ENCODE assay signal across 10 mouse cellular contexts in genomic region chr2:93142616-93143015, GRCm38 (mm10). TPM values are rescaled to one million over a fixed set of nuclear protein-coding genes. Genes with fewer than 3 reads are reported as not detected.
DNase-seq lines count a peak whose midpoint lies in the region; ATAC-seq and TF ChIP-seq lines count a peak whose summit lies in the region.
"Had no signal": no experiment of that assay in that cellular context is flagged by ENCODE, and none has a peak within 500 bp of the region (broad histone marks: within the 10 kb centered on the region; RNA-seq: fewer than 3 reads in every experiment).

No protein-coding gene starts in this region.

- no peak for DNase-seq in intestine, embryonic 14.5 days (ENCODE audit: low spot score)
- peak; percentile 62 for DNase-seq in heart, postnatal 0 days (ENCODE audit: low spot score)
- no peak for DNase-seq in left cerebral cortex, postnatal 4 days
- DNase-seq in thymus, adult 18-20 months, result no peak
- DNase-seq: thymus, postnatal 14 days had no signal

- peak; percentile 52; the same call in 1 of the 2 replicates for TF ChIP-seq EP300 in heart, postnatal 0 days (IDR thresholded peaks at IDR 0.05; ENCODE audit: low read depth)

- no peak for ATAC-seq in intestine, embryonic 14.5 days (replicated peaks; ENCODE audit: low FRiP score, low TSS enrichment, low read depth)
- no peak for ATAC-seq in intestine, postnatal 0 days
- ATAC-seq in heart, postnatal 0 days (ENCODE audit: insufficient read depth, low read depth), result peak; percentile 77
- 0 out of 2 replicates have a peak, but pooled peaks have one; percentile 65 for ATAC-seq in lung, embryonic 15.5 days (ENCODE audit: borderline replicate concordance, extremely low read depth, low FRiP score, low TSS enrichment)
- no peak for ATAC-seq in inflammation-experienced regulatory T-cells, adult 6 months

- peak overlapping the region; percentile 43; the same call in 1 of the 2 replicates for H3K27ac ChIP-seq in intestine, embryonic 14.5 days (ENCODE audit: low read depth)
- H3K27ac ChIP-seq in intestine, postnatal 0 days (ENCODE audit: low read depth, low read length), result no peak overlapping the region; the same call in 1 of the 2 replicates
- peak overlapping the region; percentile 79 for H3K27ac ChIP-seq in brown adipose tissue, adult 24 weeks (replicated peaks; ENCODE audit: low read depth, low read length)
- H3K27ac ChIP-seq in heart, postnatal 0 days (ENCODE audit: low read depth), result peak overlapping the region; percentile 74
- H3K27ac ChIP-seq in lung, embryonic 15.5 days, result peak overlapping the region; percentile 64

- no peak for TF ChIP-seq CTCF in intestine, postnatal 0 days (IDR thresholded peaks at IDR 0.05; ENCODE audit: low read depth)
- TF ChIP-seq CTCF in heart, postnatal 0 days (IDR thresholded peaks at IDR 0.05; ENCODE audit: low read depth), result no peak

- no peak overlapping the region for H3K4me3 ChIP-seq in intestine, embryonic 14.5 days (ENCODE audit: low read depth, low read length)
- no peak overlapping the region for H3K4me3 ChIP-seq in intestine, postnatal 0 days (ENCODE audit: low read depth, low read length)
- no peak overlapping the region for H3K4me3 ChIP-seq in brown adipose tissue, adult 24 weeks (ENCODE audit: insufficient read depth, low read depth, low read length)
- H3K4me3 ChIP-seq in heart, postnatal 0 days (ENCODE audit: low read depth, low read length), result no peak overlapping the region
- no peak overlapping the region for H3K4me3 ChIP-seq in lung, embryonic 15.5 days

- no peaks in the 10 kb centered on the region for H3K27me3 ChIP-seq in intestine, embryonic 14.5 days (replicated peaks; ENCODE audit: control insufficient read depth, insufficient read depth, low read length)
- H3K27me3 ChIP-seq in intestine, postnatal 0 days (replicated peaks; ENCODE audit: control insufficient read depth, insufficient read depth, low read length), result no peaks in the 10 kb centered on the region
- no peaks in the 10 kb centered on the region for H3K27me3 ChIP-seq in heart, postnatal 0 days (ENCODE audit: control insufficient read depth, insufficient read depth, low read length)
- no peaks in the 10 kb centered on the region for H3K27me3 ChIP-seq in lung, embryonic 15.5 days

- no peaks in the 10 kb centered on the region for H3K36me3 ChIP-seq in intestine, embryonic 14.5 days (ENCODE audit: control insufficient read depth, insufficient read depth, low read length)
- H3K36me3 ChIP-seq in intestine, postnatal 0 days (ENCODE audit: control insufficient read depth, insufficient read depth), result no peaks in the 10 kb centered on the region
- H3K36me3 ChIP-seq in heart, postnatal 0 days (replicated peaks; ENCODE audit: control insufficient read depth, insufficient read depth, low read length), result no peaks in the 10 kb centered on the region
- H3K36me3 ChIP-seq in lung, embryonic 15.5 days, result no peaks in the 10 kb centered on the region
- H3K36me3 ChIP-seq: G1E had no signal

- 66% methylated on average over 7 of the region's 7 CpGs for WGBS in intestine, embryonic 14.5 days
- WGBS in intestine, postnatal 0 days, result 59% methylated on average over 7 of the region's 7 CpGs
- 29% methylated on average over 7 of the region's 7 CpGs for WGBS in heart, postnatal 0 days
- 47% methylated on average over 7 of the region's 7 CpGs for WGBS in lung, embryonic 15.5 days

- no peak overlapping the region for H3K9ac ChIP-seq in intestine, embryonic 14.5 days (ENCODE audit: low read length)
- no peak overlapping the region for H3K9ac ChIP-seq in intestine, postnatal 0 days (ENCODE audit: low read depth, low read length)
- H3K9ac ChIP-seq in heart, postnatal 0 days (replicated peaks; ENCODE audit: low read depth, low read length), result no peak overlapping the region
- H3K9ac ChIP-seq in lung, embryonic 15.5 days, result no peak overlapping the region

- intact Hi-C loops in left cerebral cortex, postnatal 4 days (cut with DNase I), result no loop called here

- H3K4me1 ChIP-seq in intestine, embryonic 14.5 days (replicated peaks; ENCODE audit: control insufficient read depth, insufficient read depth, low read length), result no peaks in the 10 kb centered on the region
- H3K4me1 ChIP-seq in intestine, postnatal 0 days (replicated peaks; ENCODE audit: control insufficient read depth, insufficient read depth, low read length), result peaks cover 11% of the 10 kb centered on the region
- peaks cover 32% of the 10 kb centered on the region for H3K4me1 ChIP-seq in brown adipose tissue, adult 24 weeks (ENCODE audit: control insufficient read depth, insufficient read depth, insufficient read length, low read length)
- H3K4me1 ChIP-seq in heart, postnatal 0 days (ENCODE audit: control insufficient read depth, insufficient read depth), result no peaks in the 10 kb centered on the region
- H3K4me1 ChIP-seq in lung, embryonic 15.5 days, result no peaks in the 10 kb centered on the region

- H3K4me2 ChIP-seq in intestine, embryonic 14.5 days (ENCODE audit: low read length), result no peak overlapping the region
- H3K4me2 ChIP-seq in intestine, postnatal 0 days (replicated peaks; ENCODE audit: low read depth), result no peak overlapping the region
- no peak overlapping the region for H3K4me2 ChIP-seq in heart, postnatal 0 days (ENCODE audit: low read depth, low read length)
- H3K4me2 ChIP-seq in lung, embryonic 15.5 days, result no peak overlapping the region

- no peaks in the 10 kb centered on the region for H3K9me3 ChIP-seq in intestine, embryonic 14.5 days (ENCODE audit: control insufficient read depth, low read length)
- no peaks in the 10 kb centered on the region for H3K9me3 ChIP-seq in intestine, postnatal 0 days (ENCODE audit: control insufficient read depth)
- H3K9me3 ChIP-seq in heart, postnatal 0 days (replicated peaks; ENCODE audit: control insufficient read depth, low read length), result no peaks in the 10 kb centered on the region
- H3K9me3 ChIP-seq in lung, embryonic 15.5 days, result no peaks in the 10 kb centered on the region
- H3K9me3 ChIP-seq: G1E had no signal

RNA-seq across cellular contexts. Expression of gene Trp53i11, which starts 44.7 kb away (rescaled TPM):
- 53.7 and 58.9 TPM in 2 replicates for polyA plus RNA-seq in intestine, embryonic 14.5 days (2014; fragmentation: Nextera tagmentation; extraction: Ambion mirVana)
- 16.4 and 21.8 TPM in 2 replicates for polyA plus RNA-seq in intestine, postnatal 0 days (2015; fragmentation: Nextera tagmentation; extraction: Ambion mirVana)
- 7.6 and 14.4 TPM in 2 replicates for polyA plus RNA-seq in brown adipose tissue, adult 24 weeks (2012; ENCODE audit: insufficient read depth, insufficient read length, missing spikeins)
- 74.3 and 77.2 TPM in 2 replicates for total RNA-seq in heart, postnatal 0 days (2014; rRNA removed; ENCODE audit: low replicate concordance)
- polyA plus RNA-seq in heart, postnatal 0 days (2015; fragmentation: Nextera tagmentation; extraction: Ambion mirVana), result 15.1 and 17.4 TPM in 2 replicates
- 24.9 and 29.7 TPM in 2 replicates for polyA plus RNA-seq in lung, embryonic 15.5 days (2015; fragmentation: Nextera tagmentation; extraction: Ambion mirVana)
- 10 to 100 TPM; 89.0 to 93.9 TPM for total RNA-seq in left cerebral cortex, postnatal 4 days (2021)
- polyA plus RNA-seq in inflammation-experienced regulatory T-cells, adult 6 months (2017; shearing (Covaris generic)), result 10 to 100 TPM; 45.1 to 68.3 (median 47.4) TPM
- total RNA-seq: G1E had no signal
- polyA plus RNA-seq: G1E had no signal

Comparison
In these comparisons a context has a peak if more than half of its experiments do, and no peak if none do; other contexts are left out.
1. ATAC-seq: peak in heart, postnatal 0 days (single experiment) and lung, embryonic 15.5 days (single experiment); none in intestine, embryonic 14.5 days (single experiment), intestine, postnatal 0 days (single experiment) and inflammation-experienced regulatory T-cells, adult 6 months (single experiment).